Mouse (Mus musculus) colon, adult 2 months (tissue): ENCODE data around the gene Gbp4. TPM values are rescaled to one million over a fixed set of nuclear protein-coding genes. Genes with fewer than 3 reads are reported as not detected.

Experiments used
- polyA plus RNA-seq: library from polyadenylated mRNA; depleted of rRNA; stranded (reverse); fragments of >200 nt; gene quantifications from 2 replicates; pipeline ENCODE4 v1.2.3, GENCODE M21; 2012; rRNA removed

Gbp4 gene
- 2.5 and 3.1 TPM in 2 replicates for polyA plus RNA-seq

DNA sequence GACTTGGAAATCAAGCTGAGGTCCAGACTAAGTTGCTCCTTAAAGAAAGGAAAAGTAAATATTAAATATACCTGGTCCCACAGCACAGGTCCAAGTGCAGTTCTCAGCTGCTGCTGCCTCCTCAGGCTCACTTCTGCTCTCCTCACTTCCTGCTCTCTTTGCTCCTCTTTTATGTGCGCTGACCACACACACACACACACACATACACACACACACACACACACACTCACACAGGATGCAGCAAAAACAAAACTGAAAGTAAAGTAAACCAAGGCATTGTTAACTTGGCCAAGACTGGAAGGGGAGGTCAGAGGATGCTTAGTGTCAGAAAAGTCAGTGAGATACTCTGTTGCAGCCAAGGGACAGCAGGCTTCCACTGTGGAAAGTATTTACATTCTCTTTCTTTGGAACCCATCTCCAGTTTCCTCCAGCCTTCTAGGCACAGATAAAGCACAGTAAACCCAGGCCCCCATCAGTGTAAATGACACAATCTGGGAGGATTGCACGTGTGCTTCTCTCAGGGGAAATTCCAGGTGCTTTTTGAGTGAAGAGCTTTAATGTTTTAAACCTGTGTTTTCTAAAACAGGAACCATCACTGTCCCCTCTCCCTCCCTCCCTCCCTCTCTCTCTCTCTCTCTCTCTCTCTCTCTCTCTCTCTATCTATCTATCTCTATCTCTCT is at the start of gene Gbp4, which contains the start of the genes Gbp9 and Gbp8:
Gene Gbp4 (minus strand): TSS at position 178 of the 680 bp plus-strand sequence.
Gene Gbp9 (minus strand): TSS at position 131 of the 680 bp plus-strand sequence.
Gene Gbp8 (minus strand): TSS at position 132 of the 680 bp plus-strand sequence.

Other genes starting within 250 kb of the Gbp4 start
- 0.30 and 0.47 TPM in 2 replicates for gene Abcg3, start 156.9 kb downstream of the Gbp4 start, polyA plus RNA-seq
- 1.1 TPM in 2 replicates for gene Gbp9, start within 50 bp of the Gbp4 start, polyA plus RNA-seq
- 0.65 and 0.88 TPM in 2 replicates for gene Gbp8, start within 50 bp of the Gbp4 start, polyA plus RNA-seq
- 0.29 TPM in 1 of 2 replicates, not detected in the other for gene Gbp10, start 99.9 kb upstream of the Gbp4 start, polyA plus RNA-seq
- 0.24 and 0.32 TPM in 2 replicates for gene Gm43302, start 154.1 kb upstream of the Gbp4 start, polyA plus RNA-seq
- 0.71 and 1.2 TPM in 2 replicates for gene Gbp6, start 154.1 kb upstream of the Gbp4 start, polyA plus RNA-seq